Mouse (Mus musculus) limb, embryonic 14.5 days (tissue): ENCODE results near the gene Kcng3. TPM values are rescaled to one million over a fixed set of nuclear protein-coding genes. Genes with fewer than 3 reads are reported as not detected.
A peak's percentile ranks its signal among the peaks of the same experiment; 100 is the strongest.

Source experiments
- ATAC-seq: fragments of 200-750 bp; cut with Nextera tagmentation; 2 replicates; pipeline ENCODE4 v1.8.0; 2017; ENCODE audit warnings: low read depth, moderate number of reproducible peaks, moderate TSS enrichment; ENCODE audit not compliant: low FRiP score
- DNase-seq: peaks from one replicate; pipeline ENCODE4 v3.0.0-alpha.2; 2015; ENCODE audit warnings: low spot score
- H3K27ac ChIP-seq: fragments of 300-500 bp; sonication (generic); replicated peaks from 2 replicates; pipeline ENCODE4 v1.5.1; 2014; ENCODE audit warnings: low read depth, mild to moderate bottlenecking, low read length, moderate library complexity, mixed read lengths
- H3K27me3 ChIP-seq: fragments of 300-500 bp; sonication (generic); 2 replicates; pipeline ENCODE4 v1.6.1; 2014; ENCODE audit warnings: low read length, mixed read lengths; ENCODE audit not compliant: control insufficient read depth, insufficient read depth
- H3K36me3 ChIP-seq: fragments of 300-500 bp; sonication (generic); 2 replicates; pipeline ENCODE4 v1.6.1; 2014; ENCODE audit warnings: mild to moderate bottlenecking, low read length, moderate library complexity, mixed read lengths; ENCODE audit not compliant: control insufficient read depth, insufficient read depth
- H3K4me1 ChIP-seq: fragments of 300-500 bp; sonication (generic); 2 replicates; pipeline ENCODE4 v1.6.1; 2014; ENCODE audit warnings: antibody characterized with exemption, low read length, mixed read lengths; ENCODE audit not compliant: control insufficient read depth, insufficient read depth
- H3K4me2 ChIP-seq: fragments of 300-500 bp; sonication (generic); replicated peaks from 2 replicates; pipeline ENCODE4 v1.6.1; 2014; ENCODE audit warnings: low read depth, mild to moderate bottlenecking, low read length, moderate library complexity; ENCODE audit not compliant: severe bottlenecking
- H3K4me3 ChIP-seq: fragments of 300-500 bp; sonication (generic); replicated peaks from 2 replicates; pipeline ENCODE4 v1.5.1; 2014; ENCODE audit warnings: low read length
- H3K9ac ChIP-seq: fragments of 300-500 bp; sonication (generic); 2 replicates; pipeline ENCODE4 v1.6.1; 2014; ENCODE audit warnings: mild to moderate bottlenecking, low read depth, low read length, moderate library complexity; ENCODE audit not compliant: severe bottlenecking
- H3K9me3 ChIP-seq: fragments of 300-500 bp; sonication (generic); 2 replicates; pipeline ENCODE4 v1.6.1; 2016; ENCODE audit warnings: low read length; ENCODE audit not compliant: control insufficient read depth
- POLR2A ChIP-seq: fragments of 200-500 bp; IDR thresholded peaks from 2 replicates; pipeline ENCODE4 v1.8.0; 2012; ENCODE audit warnings: inconsistent platforms, mild to moderate bottlenecking, moderate library complexity, borderline replicate concordance; ENCODE audit not compliant: insufficient read depth, insufficient read length; ENCODE audit errors: extremely low read depth
- WGBS: fragments of 180-500 bp; shearing (Covaris S2); extraction: QIAGEN DNeasy Blood & Tissue Kit; methylation state at CpG from one replicate; pipeline ENCODE4 v1.1.7; 2014; 5-methylcytosine and 5-hydroxymethylcytosine counted together
- polyA plus RNA-seq, 2 experiments: library from polyadenylated mRNA; depleted of rRNA in 1 of 2; stranded (reverse) in 1 of 2; unstranded in 1 of 2; fragments of >200 nt; fragmentation: Nextera tagmentation in 1 of 2; extraction: Ambion mirVana in 1 of 2; gene quantifications; 2 replicates each; pipeline versions ENCODE4 v1.2.1 to v1.2.3; 2012 to 2014

The Kcng3 gene
- polyA plus RNA-seq, 2 experiments: 0.06 TPM; not detected in 1

DNA sequence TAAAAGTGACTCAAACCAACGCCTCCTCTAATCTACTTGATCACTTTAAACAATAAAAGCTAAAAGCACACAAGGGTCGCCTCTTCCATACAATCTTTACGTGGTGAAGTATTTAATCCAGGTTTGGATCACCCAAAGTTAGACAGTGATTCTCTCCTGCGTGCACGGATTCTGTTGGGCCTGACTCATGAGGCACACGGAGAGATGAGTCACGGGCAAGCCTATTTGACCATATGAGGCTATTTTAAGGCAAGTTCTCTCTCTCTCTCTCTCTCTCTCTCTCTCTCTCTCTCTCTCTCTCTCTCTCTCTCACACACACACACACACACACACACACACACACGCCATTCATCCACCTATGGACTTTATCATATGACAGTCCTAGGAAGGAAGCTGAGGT is 57.1 kb downstream of the Kcng3 start:
- WGBS: 91% methylated on average over 8 of the region's 8 CpGs
- Histone ChIP-seq H3K4me1 (0 out of 2 replicates have a peak, but pooled peaks cover 8% of the 10 kb centered on the region), H3K27me3 (no peaks in the 10 kb centered on the region), H3K4me2 (no peak overlapping the region), H3K27ac (no peak overlapping the region), H3K4me3 (no peak overlapping the region), H3K9ac (no peak overlapping the region), H3K9me3 (no peaks in the 10 kb centered on the region), H3K36me3 (no peaks in the 10 kb centered on the region)
- ATAC-seq (no peak), DNase-seq (no peak)
- no peak for TF ChIP-seq POLR2A

DNA sequence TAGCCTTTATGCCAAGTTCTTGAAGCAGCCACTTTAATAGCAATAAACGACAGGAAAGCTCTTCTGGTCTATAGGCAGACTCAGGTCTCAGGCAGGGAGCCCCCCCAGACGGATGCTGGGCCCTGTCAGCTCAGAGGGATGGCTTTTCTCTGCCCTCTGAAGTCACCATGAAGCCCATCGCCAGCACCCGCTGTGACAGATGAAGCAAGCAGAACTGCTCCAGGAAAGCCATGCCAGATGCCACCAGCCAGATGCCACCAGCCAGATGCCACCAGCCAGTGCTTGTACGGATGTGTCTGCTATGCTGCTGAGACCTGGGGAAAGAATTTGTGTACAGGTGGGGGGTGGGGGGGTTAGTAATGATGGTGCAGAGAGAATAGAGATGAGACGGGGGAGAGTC is 58.6 kb downstream of the Kcng3 start:
- H3K36me3 ChIP-seq: no peaks in the 10 kb centered on the region
- H3K4me2 ChIP-seq: no peak overlapping the region
- H3K27ac ChIP-seq: no peak overlapping the region
- H3K9me3 ChIP-seq: no peaks in the 10 kb centered on the region
- no peak for TF ChIP-seq POLR2A
- ATAC-seq: no peak
- 43% methylated on average over 6 of the region's 6 CpGs for WGBS
- no peak for DNase-seq
- H3K9ac ChIP-seq: no peak overlapping the region
- no peak overlapping the region for H3K4me3 ChIP-seq
- no peaks in the 10 kb centered on the region for H3K27me3 ChIP-seq
- H3K4me1 ChIP-seq: 0 out of 2 replicates have a peak, but pooled peaks cover 8% of the 10 kb centered on the region

DNA sequence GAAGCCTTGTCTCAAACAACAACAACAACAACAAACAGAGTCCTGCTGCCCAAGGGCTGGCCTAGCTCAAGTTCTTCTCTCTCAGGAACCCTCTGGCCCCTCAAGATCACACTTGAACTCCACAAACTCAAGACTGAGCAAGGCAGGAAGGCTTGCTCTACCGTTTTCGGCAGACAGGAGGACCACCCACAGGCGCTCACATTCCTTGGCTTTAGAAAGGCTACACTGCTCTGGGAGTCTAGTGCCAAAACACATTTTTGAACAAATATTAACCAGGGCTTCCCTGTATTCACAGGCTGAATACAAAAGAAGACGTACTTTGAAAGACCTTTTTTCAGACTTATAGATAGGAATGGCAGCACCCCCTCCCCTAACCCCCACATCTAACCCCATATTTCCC is 59.3 kb downstream of the Kcng3 start:
- WGBS: 53% methylated on average over 4 of the region's 4 CpGs
- no peaks in the 10 kb centered on the region for H3K9me3 ChIP-seq
- H3K4me2 ChIP-seq: no peak overlapping the region
- 0 out of 2 replicates have a peak, but pooled peaks cover 8% of the 10 kb centered on the region for H3K4me1 ChIP-seq
- DNase-seq: peak; percentile 45
- no peak overlapping the region for H3K27ac ChIP-seq
- no peak for ATAC-seq
- H3K4me3 ChIP-seq: no peak overlapping the region
- H3K36me3 ChIP-seq: no peaks in the 10 kb centered on the region
- H3K27me3 ChIP-seq: no peaks in the 10 kb centered on the region
- TF ChIP-seq POLR2A: no peak
- H3K9ac ChIP-seq: no peak overlapping the region

DNA sequence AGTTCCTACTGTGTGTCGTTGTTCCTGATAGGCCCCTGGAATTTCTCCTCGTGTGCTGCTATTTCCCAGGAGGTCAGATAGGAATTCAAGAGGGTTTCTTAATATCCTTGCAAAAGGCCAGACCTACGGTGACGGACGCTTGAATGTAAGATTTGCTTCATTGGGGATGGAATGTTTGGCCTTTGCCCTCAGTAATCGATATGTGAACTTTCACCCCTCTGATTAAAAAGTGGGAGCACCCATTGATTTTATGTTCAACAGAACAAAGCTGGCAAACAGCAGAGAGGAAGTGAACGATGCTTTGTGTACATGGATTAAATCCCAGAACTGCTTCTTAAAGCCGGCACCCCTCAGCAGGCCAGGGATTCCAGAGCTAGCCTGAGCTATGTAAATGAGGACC is 64.3 kb downstream of the Kcng3 start:
- Histone ChIP-seq H3K9ac (no peak overlapping the region), H3K4me3 (no peak overlapping the region), H3K9me3 (no peaks in the 10 kb centered on the region), H3K4me1 (0 out of 2 replicates have a peak, but pooled peaks cover 3% of the 10 kb centered on the region), H3K27me3 (no peaks in the 10 kb centered on the region), H3K36me3 (no peaks in the 10 kb centered on the region), H3K27ac (no peak overlapping the region), H3K4me2 (no peak overlapping the region)
- ATAC-seq: no peak
- no peak for DNase-seq
- no peak for TF ChIP-seq POLR2A
- WGBS: 69% methylated on average over 8 of the region's 8 CpGs

DNA sequence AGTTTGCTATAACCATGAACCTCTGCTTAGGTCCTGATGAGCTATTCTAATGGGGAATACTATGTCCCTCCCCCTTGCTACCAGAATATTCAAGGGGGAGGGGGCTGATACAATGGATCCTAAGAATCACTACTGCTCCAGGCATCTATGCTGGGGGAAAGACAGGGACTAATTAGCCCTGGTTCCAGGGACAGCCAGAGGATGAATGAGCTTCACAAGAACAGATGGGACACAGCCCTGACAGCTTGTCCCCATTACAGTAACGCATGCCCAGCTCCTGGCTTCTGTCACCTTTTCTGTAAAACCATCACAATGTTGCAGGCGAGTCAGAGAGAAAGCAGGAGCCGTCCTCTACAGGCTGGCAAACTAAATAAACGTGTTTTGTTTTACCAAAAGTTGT is 66.2 kb downstream of the Kcng3 start:
- Histone ChIP-seq H3K9me3 (no peaks in the 10 kb centered on the region), H3K27me3 (no peaks in the 10 kb centered on the region), H3K36me3 (no peaks in the 10 kb centered on the region), H3K4me1 (no peaks in the 10 kb centered on the region), H3K4me2 (no peak overlapping the region), H3K27ac (no peak overlapping the region), H3K4me3 (no peak overlapping the region), H3K9ac (no peak overlapping the region)
- TF ChIP-seq POLR2A: no peak
- DNase-seq: no peak
- 37% methylated on average over 4 of the region's 4 CpGs for WGBS
- no peak for ATAC-seq
